Mouse (Mus musculus): ENCODE measurements around the gene Cyp1a2. TPM values are rescaled to one million over a fixed set of nuclear protein-coding genes. Genes with fewer than 3 reads are reported as not detected.

The Cyp1a2 gene
- polyA plus RNA-seq, 1 experiment from 2014 or later, result not detected

DNA sequence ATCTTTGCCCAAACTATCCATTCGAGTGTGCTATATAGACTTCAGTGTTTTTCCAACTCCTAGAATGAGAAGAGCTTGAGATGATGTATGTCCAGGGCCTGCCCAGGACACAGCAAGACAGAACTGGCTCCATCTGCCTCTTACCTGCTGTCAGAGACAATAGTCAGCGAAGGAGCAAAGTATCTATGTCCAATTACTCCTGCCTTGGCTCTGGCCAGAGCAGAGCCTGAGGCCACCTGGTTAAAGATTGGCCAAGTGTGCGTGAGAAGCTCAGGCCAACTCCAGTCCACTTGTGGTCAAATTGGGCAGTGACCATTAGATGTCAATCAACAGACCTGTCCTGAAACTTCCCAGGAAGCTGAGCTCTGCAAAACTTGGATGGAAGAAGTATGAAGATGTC lies 13.9 kb downstream of the Cyp1a2 start:
- Histone ChIP-seq H3K36me3 (no peaks in the 10 kb centered on the region), H3K9ac (replicated peaks) (no peak overlapping the region), H3K4me3 (no peak overlapping the region), H3K27me3 (0 out of 2 replicates have a peak, but pooled peaks cover 3% of the 10 kb centered on the region), H3K9me3 (no peaks in the 10 kb centered on the region), H3K4me1 (no peaks in the 10 kb centered on the region), H3K4me2 (replicated peaks) (no peak overlapping the region), H3K27ac (replicated peaks) (no peak overlapping the region)
- WGBS, result 84% methylated on average over 3 of the region's 3 CpGs
- no peak for ATAC-seq (ENCODE audit: low FRiP score, low read depth)

DNA sequence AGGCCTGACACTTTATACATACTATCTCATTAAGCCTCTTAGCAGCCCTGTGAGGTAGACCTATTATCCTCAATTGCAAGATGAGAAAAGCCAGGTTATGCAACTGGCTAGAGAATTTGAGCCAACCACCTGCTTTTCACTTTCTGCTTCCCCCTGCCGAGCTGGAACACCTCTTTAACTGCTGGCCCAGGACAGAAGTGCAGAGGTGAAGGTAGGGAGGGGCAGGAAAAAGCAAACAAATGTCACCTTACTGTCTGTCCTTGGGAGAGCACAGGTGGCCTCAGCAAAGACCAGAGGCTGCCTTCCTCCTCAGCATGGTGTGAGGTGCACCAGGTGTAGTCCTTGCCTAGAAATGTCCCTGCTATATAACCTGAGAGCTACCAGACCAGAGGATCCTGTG lies 15.2 kb downstream of the Cyp1a2 start:
- Histone ChIP-seq H3K4me2 (replicated peaks) (no peak overlapping the region), H3K9ac (replicated peaks) (no peak overlapping the region), H3K27me3 (0 out of 2 replicates have a peak, but pooled peaks cover 2% of the 10 kb centered on the region), H3K27ac (replicated peaks) (no peak overlapping the region), H3K9me3 (no peaks in the 10 kb centered on the region), H3K4me1 (no peaks in the 10 kb centered on the region), H3K4me3 (no peak overlapping the region), H3K36me3 (no peaks in the 10 kb centered on the region)
- WGBS, result 59% methylated on average over 1 of the region's 1 CpGs
- ATAC-seq (ENCODE audit: low FRiP score, low read depth), result no peak

DNA sequence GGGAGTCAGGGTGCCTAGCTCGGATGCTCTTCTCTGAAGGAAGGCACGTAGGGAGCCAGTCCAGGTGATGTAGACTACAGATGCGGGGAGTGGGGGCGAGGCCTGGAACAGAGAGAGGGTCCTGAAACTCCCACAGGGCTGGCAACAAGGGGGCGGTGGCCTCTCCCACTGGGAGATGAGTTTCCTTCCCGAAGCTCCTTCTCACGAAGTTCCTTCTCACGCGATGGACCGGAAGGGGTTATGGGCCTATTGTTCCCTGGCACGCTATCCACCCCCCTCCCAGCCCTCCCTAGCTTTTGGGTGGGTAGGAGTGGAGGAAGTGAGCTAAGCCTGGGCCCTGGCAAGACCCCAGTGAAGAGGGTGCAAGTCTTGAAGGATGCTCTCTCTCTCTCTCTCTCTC lies 15.7 kb downstream of the Cyp1a2 start:
- Histone ChIP-seq H3K9ac (replicated peaks) (no peak overlapping the region), H3K4me3 (no peak overlapping the region), H3K27me3 (no peaks in the 10 kb centered on the region), H3K9me3 (no peaks in the 10 kb centered on the region), H3K4me2 (replicated peaks) (no peak overlapping the region), H3K36me3 (no peaks in the 10 kb centered on the region), H3K4me1 (no peaks in the 10 kb centered on the region), H3K27ac (replicated peaks) (no peak overlapping the region)
- WGBS, result 61% methylated on average over 11 of the region's 11 CpGs
- ATAC-seq (ENCODE audit: low FRiP score, low read depth), result no peak

DNA sequence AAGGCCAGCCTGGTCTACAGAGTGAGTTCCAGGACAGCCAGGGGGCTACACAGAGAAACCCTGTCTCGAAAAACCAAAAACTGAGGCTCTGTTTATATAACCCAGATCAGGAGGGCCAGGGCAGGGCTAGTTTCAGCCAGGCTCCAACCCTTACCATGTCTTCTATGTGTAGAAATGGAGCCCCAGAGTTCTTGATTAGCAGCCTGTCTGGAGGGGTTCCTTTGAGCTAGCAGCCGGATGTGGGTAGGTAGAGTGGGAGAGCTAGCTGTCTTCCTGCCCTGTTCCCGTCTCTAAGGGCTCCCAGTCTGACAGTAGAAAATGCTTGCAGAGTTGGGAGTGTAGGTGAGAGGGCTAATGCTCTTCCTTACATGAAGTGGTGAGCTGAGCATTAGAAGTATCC lies 16.4 kb downstream of the Cyp1a2 start:
- WGBS, result 79% methylated on average over 3 of the region's 3 CpGs
- no peak overlapping the region for H3K27ac ChIP-seq (replicated peaks)
- H3K9me3 ChIP-seq, result no peaks in the 10 kb centered on the region
- H3K4me2 ChIP-seq (replicated peaks), result no peak overlapping the region
- no peak for ATAC-seq (ENCODE audit: low FRiP score, low read depth)
- H3K9ac ChIP-seq (replicated peaks), result no peak overlapping the region
- no peak overlapping the region for H3K4me3 ChIP-seq
- no peaks in the 10 kb centered on the region for H3K36me3 ChIP-seq
- no peaks in the 10 kb centered on the region for H3K4me1 ChIP-seq
- H3K27me3 ChIP-seq, result no peaks in the 10 kb centered on the region

DNA sequence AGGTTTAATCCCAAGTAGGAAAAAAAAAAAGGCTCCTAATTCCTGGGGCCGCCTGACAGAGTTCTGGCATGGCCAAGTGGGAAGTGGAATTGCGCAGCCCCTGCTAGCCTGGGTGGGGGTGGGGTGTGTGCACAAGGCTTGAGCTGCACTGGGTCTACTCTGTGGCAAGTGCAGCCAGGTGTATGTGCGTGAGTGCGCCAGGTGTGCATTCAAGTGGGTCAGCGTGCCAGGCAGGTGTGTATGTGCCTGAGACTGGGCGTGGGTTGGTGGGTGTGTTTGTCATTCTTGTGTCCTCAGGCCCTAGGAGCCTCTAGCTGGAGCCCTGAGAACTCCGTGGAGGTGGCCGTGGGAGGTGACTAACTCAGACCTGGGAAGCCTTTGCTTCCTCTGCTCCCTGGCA lies 17.0 kb downstream of the Cyp1a2 start:
- Histone ChIP-seq H3K27ac (replicated peaks) (no peak overlapping the region), H3K9ac (replicated peaks) (no peak overlapping the region), H3K27me3 (no peaks in the 10 kb centered on the region), H3K9me3 (no peaks in the 10 kb centered on the region), H3K4me2 (replicated peaks) (no peak overlapping the region), H3K36me3 (no peaks in the 10 kb centered on the region), H3K4me3 (no peak overlapping the region), H3K4me1 (no peaks in the 10 kb centered on the region)
- 87% methylated on average over 8 of the region's 8 CpGs for WGBS
- no peak for ATAC-seq (ENCODE audit: low FRiP score, low read depth)

DNA sequence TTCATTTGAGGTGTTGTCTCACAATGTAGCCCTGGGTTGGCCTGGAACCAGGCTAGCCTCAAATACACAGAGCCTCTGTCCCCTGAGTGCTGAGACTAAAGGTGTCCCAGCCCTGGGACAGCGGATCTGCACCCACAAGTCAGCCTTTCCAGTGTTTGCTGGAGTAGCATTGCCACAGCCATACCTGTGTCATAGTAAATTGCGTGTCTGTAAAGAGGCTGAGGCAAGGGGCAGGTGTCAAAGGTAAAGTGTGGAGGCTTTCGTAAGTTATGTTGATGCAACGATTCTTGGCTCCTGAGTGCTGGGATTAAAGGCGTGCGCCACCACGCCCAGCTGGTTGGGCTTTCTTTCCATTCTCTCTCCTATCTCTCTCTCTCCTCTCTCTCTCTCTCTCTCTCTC lies 18.9 kb downstream of the Cyp1a2 start:
- H3K9ac ChIP-seq (replicated peaks), result no peak overlapping the region
- WGBS, result 65% methylated on average over 7 of the region's 7 CpGs
- no peaks in the 10 kb centered on the region for H3K36me3 ChIP-seq
- no peaks in the 10 kb centered on the region for H3K27me3 ChIP-seq
- H3K4me3 ChIP-seq, result no peak overlapping the region
- H3K27ac ChIP-seq (replicated peaks), result no peak overlapping the region
- no peaks in the 10 kb centered on the region for H3K4me1 ChIP-seq
- no peak overlapping the region for H3K4me2 ChIP-seq (replicated peaks)
- no peak for ATAC-seq (ENCODE audit: low FRiP score, low read depth)
- H3K9me3 ChIP-seq, result no peaks in the 10 kb centered on the region

DNA sequence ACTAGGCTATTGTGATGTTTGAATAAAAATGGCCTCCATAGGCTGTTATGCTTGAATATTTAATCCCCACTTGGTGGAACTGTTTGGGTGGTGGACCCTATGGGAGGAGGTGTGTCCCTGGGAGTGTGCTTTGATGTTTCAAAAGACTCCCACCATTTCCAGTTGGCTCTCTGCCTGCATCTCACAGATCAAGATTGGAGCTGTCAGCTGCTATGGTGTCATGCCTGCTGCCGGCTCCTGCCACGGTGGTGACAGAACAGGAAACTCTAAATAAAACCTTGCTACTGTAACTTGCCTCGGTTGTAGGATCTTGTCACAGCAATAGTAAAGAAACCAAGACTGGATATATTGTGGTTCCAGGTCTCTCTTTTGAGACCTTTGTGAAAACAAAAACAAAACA lies 22.0 kb downstream of the Cyp1a2 start:
- 85% methylated on average over 3 of the region's 3 CpGs for WGBS
- peaks cover 5% of the 10 kb centered on the region; the same call in 1 of the 2 replicates for H3K27me3 ChIP-seq
- H3K4me2 ChIP-seq (replicated peaks), result no peak overlapping the region
- no peak overlapping the region for H3K9ac ChIP-seq (replicated peaks)
- no peaks in the 10 kb centered on the region for H3K36me3 ChIP-seq
- no peak overlapping the region for H3K4me3 ChIP-seq
- H3K27ac ChIP-seq (replicated peaks), result no peak overlapping the region
- no peaks in the 10 kb centered on the region for H3K4me1 ChIP-seq
- ATAC-seq (ENCODE audit: low FRiP score, low read depth), result no peak
- H3K9me3 ChIP-seq, result no peaks in the 10 kb centered on the region

DNA sequence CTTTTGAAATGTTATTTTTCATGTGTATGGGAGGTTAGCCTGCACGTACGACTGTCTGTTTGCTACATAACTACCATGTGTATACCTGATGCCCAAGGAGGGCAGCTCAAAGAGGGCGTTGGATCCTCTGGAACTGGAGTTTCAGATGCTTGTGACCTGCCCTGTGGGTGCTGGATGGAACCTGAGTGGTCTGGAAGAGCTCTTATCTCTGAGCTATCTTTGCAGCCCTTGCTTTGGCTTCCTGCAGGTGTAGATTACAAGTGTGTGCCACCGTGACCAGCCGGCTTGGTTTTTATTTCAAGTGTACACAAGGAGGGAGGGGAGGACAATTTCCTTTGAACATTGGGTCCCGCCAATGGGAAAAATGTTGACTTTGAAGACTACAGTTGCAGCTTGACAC lies 23.0 kb downstream of the Cyp1a2 start:
- peaks cover 7% of the 10 kb centered on the region; the same call in 1 of the 2 replicates for H3K27me3 ChIP-seq
- H3K9ac ChIP-seq (replicated peaks), result no peak overlapping the region
- no peaks in the 10 kb centered on the region for H3K36me3 ChIP-seq
- H3K27ac ChIP-seq (replicated peaks), result no peak overlapping the region
- WGBS, result 89% methylated on average over 6 of the region's 6 CpGs
- H3K4me1 ChIP-seq, result peaks cover 3% of the 10 kb centered on the region; the same call in 1 of the 2 replicates
- no peak overlapping the region for H3K4me3 ChIP-seq
- no peaks in the 10 kb centered on the region for H3K9me3 ChIP-seq
- no peak for ATAC-seq (ENCODE audit: low FRiP score, low read depth)
- H3K4me2 ChIP-seq (replicated peaks), result no peak overlapping the region

DNA sequence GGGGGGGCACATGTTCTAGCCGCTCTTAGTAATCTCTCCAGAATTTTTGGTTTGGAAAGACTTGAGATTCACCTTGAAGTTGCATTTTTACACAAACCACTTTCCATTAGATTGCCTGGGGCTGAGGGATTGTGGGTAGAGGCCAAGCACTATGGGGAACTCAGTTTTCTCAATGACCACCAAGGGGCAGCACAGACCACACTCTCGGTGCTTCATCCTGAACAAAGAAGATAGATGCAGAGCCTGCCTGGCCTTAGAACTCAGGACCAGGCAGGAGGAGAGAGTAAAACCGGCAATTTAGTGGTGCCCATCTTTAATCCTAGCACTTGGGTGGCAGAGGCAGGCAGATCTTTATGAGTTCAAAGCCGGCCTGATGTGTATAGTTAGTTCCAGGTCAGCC lies 23.7 kb downstream of the Cyp1a2 start:
- ATAC-seq (ENCODE audit: low FRiP score, low read depth), result no peak
- WGBS, result 31% methylated on average over 4 of the region's 4 CpGs
- Histone ChIP-seq H3K36me3 (no peaks in the 10 kb centered on the region), H3K4me1 (peaks cover 3% of the 10 kb centered on the region; the same call in 1 of the 2 replicates), H3K4me2 (replicated peaks) (no peak overlapping the region), H3K9ac (replicated peaks) (no peak overlapping the region), H3K4me3 (no peak overlapping the region), H3K9me3 (no peaks in the 10 kb centered on the region), H3K27me3 (peaks cover 7% of the 10 kb centered on the region; the same call in 1 of the 2 replicates), H3K27ac (replicated peaks) (no peak overlapping the region)

DNA sequence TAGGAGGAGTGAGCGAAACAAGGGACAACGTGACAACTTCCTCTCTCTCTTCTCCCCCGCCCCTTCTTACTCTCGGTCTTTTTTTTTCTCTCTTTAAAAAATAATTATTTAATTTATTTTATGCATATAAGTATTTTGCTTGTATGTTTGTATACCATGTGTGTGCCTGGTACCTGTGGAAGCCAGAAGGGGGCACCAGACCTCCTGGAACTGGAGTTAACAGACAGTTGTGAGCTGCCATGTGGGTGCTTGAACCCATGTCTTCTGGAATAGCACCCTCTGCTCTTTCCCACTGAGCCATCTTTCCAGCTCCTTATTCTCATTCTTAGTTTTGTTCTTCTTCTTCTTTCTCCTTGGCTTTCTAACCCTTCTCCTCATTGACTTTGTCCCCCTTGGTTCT lies 24.5 kb downstream of the Cyp1a2 start:
- no peaks in the 10 kb centered on the region for H3K9me3 ChIP-seq
- no peak overlapping the region for H3K9ac ChIP-seq (replicated peaks)
- no peak overlapping the region for H3K27ac ChIP-seq (replicated peaks)
- H3K4me2 ChIP-seq (replicated peaks), result no peak overlapping the region
- 85% methylated on average over 4 of the region's 4 CpGs for WGBS
- peaks cover 3% of the 10 kb centered on the region; the same call in 1 of the 2 replicates for H3K4me1 ChIP-seq
- no peak for ATAC-seq (ENCODE audit: low FRiP score, low read depth)
- H3K27me3 ChIP-seq, result peaks cover 12% of the 10 kb centered on the region; the same call in 1 of the 2 replicates
- no peak overlapping the region for H3K4me3 ChIP-seq
- no peaks in the 10 kb centered on the region for H3K36me3 ChIP-seq

DNA sequence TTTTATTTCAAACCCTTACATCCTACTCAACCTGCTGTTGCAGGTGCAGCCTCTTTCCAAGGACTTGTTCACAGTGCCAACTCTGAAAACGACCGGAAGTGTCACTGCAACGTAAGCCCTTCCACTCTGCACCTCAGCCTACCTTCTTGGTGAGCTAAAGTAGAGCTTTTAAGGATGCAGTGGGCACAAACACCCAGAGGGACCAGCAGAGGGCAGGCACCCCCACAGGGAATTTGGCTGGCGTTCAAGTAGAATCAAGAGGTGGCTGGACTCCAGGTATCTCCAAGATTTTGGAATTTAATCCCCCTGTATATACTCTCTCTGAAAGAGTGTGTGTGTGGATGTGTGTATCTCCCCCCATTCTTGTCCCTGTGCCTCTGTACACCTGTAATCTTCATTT lies 25.7 kb downstream of the Cyp1a2 start:
- ATAC-seq (ENCODE audit: low FRiP score, low read depth), result no peak
- peaks cover 15% of the 10 kb centered on the region for H3K4me1 ChIP-seq
- H3K36me3 ChIP-seq, result no peaks in the 10 kb centered on the region
- 71% methylated on average over 4 of the region's 4 CpGs for WGBS
- no peaks in the 10 kb centered on the region for H3K9me3 ChIP-seq
- no peak overlapping the region for H3K27ac ChIP-seq (replicated peaks)
- peaks cover 13% of the 10 kb centered on the region; the same call in 1 of the 2 replicates for H3K27me3 ChIP-seq
- no peak overlapping the region for H3K9ac ChIP-seq (replicated peaks)
- no peak overlapping the region for H3K4me2 ChIP-seq (replicated peaks)
- no peak overlapping the region for H3K4me3 ChIP-seq

DNA sequence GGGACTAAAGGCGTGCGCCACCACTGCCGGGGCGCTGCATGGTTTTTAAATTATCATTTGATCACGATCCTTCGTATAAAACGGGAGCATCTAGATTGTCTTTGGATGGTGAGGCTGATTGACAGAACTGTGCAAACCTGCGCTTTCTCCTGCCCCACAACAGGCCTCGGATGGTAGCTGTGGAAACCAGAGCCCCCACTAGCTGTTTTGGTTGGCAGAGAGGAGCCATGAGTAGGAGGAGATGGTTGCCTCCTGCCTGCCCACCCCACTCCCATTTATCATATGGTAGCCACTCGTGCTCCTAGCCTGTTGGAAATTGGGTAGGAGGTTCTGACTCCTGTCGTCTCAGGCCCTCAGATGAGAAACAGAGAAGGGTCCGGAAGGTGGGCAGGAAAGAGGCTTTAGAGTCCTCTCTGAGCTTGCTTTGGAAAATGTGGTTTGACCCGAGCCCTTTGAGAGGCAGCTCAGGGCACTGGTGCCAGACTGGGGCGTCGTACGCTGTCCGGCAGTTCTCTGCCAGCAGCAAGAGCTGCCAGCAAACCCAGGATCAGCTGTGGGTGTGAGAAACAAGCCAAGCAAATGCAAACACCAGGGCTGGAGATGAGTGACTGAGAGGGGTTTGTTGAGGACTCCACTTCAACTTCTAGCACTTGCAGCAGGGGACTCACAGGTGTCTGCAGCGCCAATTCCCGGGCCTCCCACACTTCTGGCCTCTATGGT lies 26.7 kb downstream of the Cyp1a2 start:
- WGBS, result 91% methylated on average over 19 of the region's 19 CpGs
- H3K4me2 ChIP-seq (replicated peaks), result no peak overlapping the region
- peaks cover 13% of the 10 kb centered on the region; the same call in 1 of the 2 replicates for H3K27me3 ChIP-seq
- H3K4me1 ChIP-seq, result peaks cover 23% of the 10 kb centered on the region
- H3K9ac ChIP-seq (replicated peaks), result no peak overlapping the region
- ATAC-seq (ENCODE audit: low FRiP score, low read depth), result no peak
- no peaks in the 10 kb centered on the region for H3K9me3 ChIP-seq
- no peak overlapping the region for H3K4me3 ChIP-seq
- no peak overlapping the region for H3K27ac ChIP-seq (replicated peaks)
- no peaks in the 10 kb centered on the region for H3K36me3 ChIP-seq

Data from midbrain, embryonic 12.5 days (tissue).